Mouse (Mus musculus): ENCODE results near the gene Fzd10.
A peak's percentile ranks its signal among the peaks of the same experiment; 100 is the strongest.

The Fzd10 gene

GRCm38 (mm10) chr5:128600072-128601021 is at the start of gene Fzd10:
Gene Fzd10 (plus strand): TSS chr5:128600844.
- peak; percentile 86 for DNase-seq

DNA sequence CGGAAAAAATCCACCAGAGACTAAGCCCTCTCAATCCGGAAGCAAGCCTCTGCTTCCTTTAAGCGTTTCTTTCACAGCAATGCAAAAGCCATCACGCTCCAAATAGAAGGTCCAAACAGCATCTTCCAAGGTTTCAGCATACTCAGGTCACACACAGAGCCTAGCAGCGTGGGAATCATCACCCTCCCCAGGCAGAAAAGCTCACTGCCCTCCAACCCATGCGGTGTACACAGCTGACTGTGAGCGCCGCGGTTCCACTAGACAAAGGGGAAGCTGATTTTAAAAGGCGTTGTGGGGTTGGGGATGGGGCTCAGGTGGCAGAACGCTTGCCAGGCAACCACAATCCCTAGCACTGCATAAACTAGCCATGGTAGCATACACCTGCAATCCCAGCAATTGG is 49.2 kb upstream of the Fzd10 start:
- no peak for DNase-seq

DNA sequence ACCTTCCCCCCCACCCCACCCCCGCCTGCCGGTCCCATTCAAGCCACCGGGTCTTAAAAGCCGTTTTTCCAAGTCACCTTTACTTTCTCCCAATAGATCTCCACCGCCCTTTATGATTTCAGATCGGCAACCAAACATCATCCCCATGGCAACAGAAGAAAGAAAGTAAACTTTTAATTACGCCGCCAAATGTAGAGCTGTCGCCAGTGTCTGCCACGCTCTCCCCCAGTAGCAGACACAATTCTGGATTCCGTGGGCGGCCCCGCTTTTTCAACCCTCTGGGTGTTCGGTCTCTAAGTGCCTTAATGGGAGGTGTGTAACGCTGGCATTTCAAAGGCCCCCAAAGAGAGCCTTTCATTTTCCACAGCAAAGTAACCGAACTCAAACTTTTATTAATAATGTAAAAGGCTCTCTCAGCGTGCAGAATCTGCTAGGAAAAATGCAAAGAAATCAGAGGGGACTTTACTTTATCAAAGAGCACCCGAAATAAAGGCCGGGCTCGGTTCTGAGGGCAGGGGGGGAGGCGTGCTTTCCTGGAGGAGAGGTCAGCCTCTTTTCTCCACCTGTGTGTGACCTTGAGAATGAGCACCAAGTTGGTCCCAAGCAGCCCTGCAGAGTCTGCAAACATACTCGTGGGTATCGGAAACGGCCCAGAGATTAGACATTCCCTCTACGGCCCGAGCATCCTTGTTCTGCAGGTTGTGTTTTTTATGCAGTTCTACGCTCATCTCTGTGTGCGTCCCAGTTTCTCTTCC is 48.3 kb upstream of the Fzd10 start:
- DNase-seq, result no peak

- DNase-seq, result no peak
Observed at GRCm38 (mm10) chr5:128558126-128558525, 42.5 kb upstream of the Fzd10 start.

- no peak for DNase-seq
Observed at GRCm38 (mm10) chr5:128567313-128567712, 33.3 kb upstream of the Fzd10 start.

DNA sequence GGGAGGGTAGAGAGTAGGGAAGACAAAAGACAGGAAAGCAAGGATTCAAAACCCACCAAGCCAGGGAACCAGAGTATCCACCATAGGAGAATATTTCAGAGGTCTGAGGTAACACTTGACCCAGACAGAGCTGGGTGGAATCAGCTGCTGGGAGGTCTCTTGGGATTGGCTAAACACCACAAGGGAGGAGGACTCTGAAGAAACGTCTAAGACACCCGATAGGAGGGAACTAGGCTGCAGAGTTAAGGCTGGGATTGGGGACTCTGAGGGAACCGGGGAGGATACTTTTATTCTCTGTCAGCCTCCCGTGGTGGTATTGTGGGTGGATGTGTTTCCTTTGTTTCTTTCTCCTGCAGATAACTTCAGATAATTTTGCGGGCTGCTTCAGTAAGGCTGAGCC is 31.7 kb upstream of the Fzd10 start:
- DNase-seq, result no peak

GRCm38 (mm10) chr5:128570091-128570490 is 30.6 kb upstream of the Fzd10 start:
- no peak for DNase-seq

- no peak for DNase-seq
Observed at GRCm38 (mm10) chr5:128570848-128571247, 29.8 kb upstream of the Fzd10 start.

DNA sequence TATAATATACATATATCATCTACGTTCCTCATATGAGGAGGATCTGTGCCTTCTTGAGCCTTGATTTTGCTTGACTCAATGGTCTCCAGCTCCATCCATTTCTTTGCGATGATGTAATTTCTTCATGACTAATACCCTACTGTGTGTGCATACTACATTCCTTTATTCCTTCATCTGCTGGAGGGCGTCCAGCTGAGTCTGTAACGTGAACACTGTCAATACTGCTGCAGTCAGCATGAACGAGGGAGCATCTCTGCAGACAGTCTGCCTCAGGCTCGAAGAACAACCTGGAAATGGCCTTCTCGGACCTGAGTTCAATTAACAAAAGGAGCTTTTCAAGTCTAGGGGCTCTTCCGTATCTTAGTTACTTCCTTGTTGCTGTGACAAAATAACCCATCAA is 28.9 kb upstream of the Fzd10 start:
- DNase-seq, result no peak

GRCm38 (mm10) chr5:128575997-128576579 is 24.6 kb upstream of the Fzd10 start:
- DNase-seq, result no peak

GRCm38 (mm10) chr5:128579047-128579650 is 21.5 kb upstream of the Fzd10 start:
- no peak for DNase-seq

DNA sequence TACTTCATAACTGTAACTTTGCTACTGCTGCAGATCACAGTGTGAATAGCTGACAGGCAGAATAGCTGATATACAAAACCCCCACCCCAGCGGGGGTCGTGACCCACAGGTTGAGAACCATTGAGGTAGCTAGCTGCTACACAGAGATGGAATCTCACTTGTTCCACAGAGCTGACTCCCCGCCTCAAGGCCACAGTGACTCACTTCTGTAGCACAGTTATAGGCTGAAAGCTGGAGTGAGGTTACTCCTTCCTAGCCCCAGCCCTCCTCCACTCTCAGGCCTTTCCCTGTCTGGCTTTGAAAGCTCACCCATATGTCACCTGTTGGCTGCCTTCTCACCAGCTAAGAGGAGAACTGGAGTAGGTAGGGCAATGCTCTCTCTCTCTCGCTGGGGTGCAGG is 19.7 kb upstream of the Fzd10 start:
- no peak for DNase-seq

DNA sequence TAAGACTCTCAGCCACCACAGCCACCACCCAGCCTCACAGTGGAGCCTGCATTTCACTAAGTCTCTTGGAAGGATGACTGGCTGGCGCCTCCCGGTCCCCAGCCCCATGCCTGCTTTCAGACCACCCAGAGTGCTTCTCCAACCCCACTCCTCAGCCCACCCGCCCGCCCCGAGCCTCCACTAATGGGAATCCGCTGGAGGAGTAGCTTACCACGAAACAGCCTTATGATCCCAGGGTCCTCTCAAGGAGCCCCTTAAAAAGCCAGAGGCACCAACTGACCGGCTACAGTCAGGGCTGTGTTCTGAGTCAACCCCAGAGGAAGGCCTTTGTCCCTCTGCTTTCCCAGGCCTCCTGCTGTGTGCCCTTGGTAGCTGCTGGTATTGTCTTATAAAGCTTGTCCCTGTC is 19.1 kb upstream of the Fzd10 start:
- no peak for DNase-seq

- no peak for DNase-seq
Observed at GRCm38 (mm10) chr5:128589231-128589630, 11.4 kb upstream of the Fzd10 start.

- DNase-seq, result no peak
Observed at GRCm38 (mm10) chr5:128593446-128593845, 7.2 kb upstream of the Fzd10 start.

GRCm38 (mm10) chr5:128596813-128597212 is 3.8 kb upstream of the Fzd10 start:
- no peak for DNase-seq

- DNase-seq, result no peak
Observed at GRCm38 (mm10) chr5:128597381-128597780, 3.3 kb upstream of the Fzd10 start.

DNA sequence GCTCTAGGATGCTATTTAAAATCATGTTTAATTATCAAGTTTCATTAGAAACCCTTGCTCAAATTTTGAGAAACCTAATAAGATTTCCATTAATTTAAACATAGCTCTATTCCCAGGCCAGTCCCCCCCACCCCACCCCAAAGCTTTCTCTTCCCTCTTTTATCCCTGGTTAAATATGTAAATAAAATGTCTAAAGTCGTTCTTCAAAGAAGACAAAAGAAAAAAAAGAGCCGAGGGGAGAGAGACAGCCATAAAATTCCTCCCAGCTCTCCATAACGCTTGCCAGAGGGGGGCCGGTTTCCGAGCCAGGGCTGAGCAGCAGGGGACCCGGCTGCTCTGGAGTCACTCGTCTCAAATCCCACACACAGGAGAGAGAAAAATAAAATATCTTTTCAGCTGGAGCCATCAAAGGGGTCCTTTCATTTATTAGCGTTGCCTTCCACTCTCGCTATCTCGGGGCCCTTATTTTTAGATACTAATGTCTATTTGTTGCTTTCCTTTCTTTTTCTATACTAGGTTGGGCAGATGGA is 2.4 kb upstream of the Fzd10 start:
- no peak for DNase-seq

DNA sequence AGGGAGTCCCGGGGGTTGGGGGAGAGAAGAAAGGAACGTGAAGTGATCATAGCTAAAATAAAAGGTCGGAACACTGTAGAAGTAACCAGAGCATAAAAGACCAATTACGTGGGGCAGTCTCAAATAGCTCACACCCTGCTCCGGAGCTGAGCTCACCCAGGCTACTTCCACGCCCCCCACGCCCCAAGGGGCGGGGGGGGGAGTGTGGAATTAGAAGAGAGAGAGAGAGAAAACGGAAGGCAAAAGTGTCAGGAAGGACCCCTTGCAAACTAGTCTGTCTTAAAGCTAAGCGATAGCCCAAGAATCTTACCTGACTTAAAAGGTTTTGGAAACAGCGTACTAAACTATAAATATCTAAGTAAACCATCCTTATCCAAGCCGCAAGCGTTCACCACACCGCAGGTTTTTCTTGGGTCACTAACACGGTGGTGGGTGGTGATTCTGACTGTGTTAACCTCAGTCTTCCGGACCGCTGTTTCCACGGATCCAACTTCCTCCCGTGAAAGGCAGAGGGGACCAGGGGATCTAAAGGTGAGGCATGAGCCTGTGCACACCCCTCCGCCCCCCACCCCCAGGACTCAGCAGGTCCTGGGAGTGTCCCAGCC is 1.8 kb upstream of the Fzd10 start:
- DNase-seq, result no peak

- peak; percentile 29 for DNase-seq
Observed at GRCm38 (mm10) chr5:128599365-128600071, 1.1 kb upstream of the Fzd10 start.

Measured in thymus, postnatal 4 days (tissue).